Mouse (Mus musculus): ENCODE results near the gene Flrt1. TPM values are rescaled to one million over a fixed set of nuclear protein-coding genes. Genes with fewer than 3 reads are reported as not detected.
"Not testable (repeated sequence)": the region's sequence is repeated elsewhere in the genome, so short reads cannot be mapped to it uniquely, and the experiment has no call there.

Gene Flrt1
- polyA plus RNA-seq, 1 experiment from 2014 or later: 0.17 TPM

DNA sequence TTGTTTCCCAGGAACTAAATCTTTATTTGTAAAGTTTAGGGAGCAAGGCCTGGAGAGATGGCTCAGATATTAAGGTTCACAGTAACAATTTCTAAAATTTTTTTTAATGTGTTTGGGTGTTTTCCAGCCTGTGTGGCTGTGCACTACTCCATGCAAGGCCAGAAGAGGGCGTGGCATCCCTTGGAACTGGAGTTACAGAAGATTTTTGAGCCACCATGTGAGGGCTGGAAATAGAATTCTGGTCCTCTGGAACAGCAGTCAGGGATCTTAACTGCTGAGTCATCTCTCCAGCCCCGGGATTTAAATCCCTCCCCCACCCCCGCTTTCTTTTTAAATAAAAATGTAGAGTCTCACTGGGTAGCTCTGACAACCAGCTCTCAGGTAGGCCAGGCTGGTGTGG is 50.4 kb downstream of the Flrt1 start:
- DNase-seq (no peak), ATAC-seq (ENCODE audit: low read depth) (no peak)
- Histone ChIP-seq H3K27ac (no peak overlapping the region), H3K4me3 (replicated peaks) (no peak overlapping the region), H3K36me3 (no peaks in the 10 kb centered on the region), H3K27me3 (no peaks in the 10 kb centered on the region), H3K9ac (no peak overlapping the region), H3K4me2 (no peak overlapping the region; the same call in 1 of the 2 replicates), H3K4me1 (replicated peaks) (peaks cover 39% of the 10 kb centered on the region), H3K9me3 (replicated peaks) (no peaks in the 10 kb centered on the region)
- WGBS (ENCODE audit: insufficient replicate concordance): 38% methylated on average over 3 of the region's 3 CpGs

DNA sequence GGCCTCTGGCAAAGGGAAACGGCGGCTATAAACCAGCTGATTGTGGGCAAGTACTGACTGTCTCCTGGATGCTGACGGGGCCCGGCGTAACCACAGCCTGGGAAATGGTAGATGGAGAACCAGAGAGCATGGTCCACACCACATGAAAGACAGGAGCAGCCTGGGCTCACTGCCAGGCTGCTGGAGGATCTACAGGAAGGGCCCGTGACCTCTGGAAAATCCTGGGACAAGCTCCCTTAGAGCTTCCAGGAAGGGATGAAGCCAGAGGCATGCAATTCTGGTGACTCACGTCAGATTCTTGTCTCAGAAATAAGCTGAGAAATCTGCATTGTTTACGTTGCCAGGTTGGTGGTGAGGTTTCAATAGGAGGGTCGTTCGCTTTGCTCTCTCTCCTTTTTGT is 50.8 kb downstream of the Flrt1 start:
- DNase-seq (no peak), ATAC-seq (ENCODE audit: low read depth) (no peak)
- 63% methylated on average over 10 of the region's 10 CpGs for WGBS (ENCODE audit: insufficient replicate concordance)

DNA sequence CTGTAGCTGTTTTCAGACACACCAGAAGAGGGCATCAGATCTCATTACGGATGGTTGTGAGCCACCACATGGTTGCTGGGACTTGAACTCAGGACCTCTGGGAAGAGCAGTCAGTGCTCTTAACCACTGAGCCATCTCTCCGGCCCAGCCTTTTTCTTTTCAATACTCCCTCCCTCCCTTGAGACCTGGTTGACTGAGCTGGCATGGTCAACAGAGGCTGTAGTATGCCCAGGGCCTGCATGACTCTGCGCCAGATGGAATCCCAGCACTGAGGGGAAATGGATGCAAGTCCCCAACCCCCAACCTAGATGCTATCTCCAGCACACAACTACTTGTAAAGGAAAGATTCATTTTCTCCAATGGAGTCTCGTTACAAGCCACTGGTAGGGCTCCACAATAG is 52.1 kb downstream of the Flrt1 start:
- ATAC-seq (ENCODE audit: low read depth); H3K27ac ChIP-seq: not testable (repeated sequence)

More for the DNA sequence above, 50.8 kb downstream of the Flrt1 start:
- H3K4me2 ChIP-seq: no peak overlapping the region
- H3K9me3 ChIP-seq (replicated peaks): no peaks in the 10 kb centered on the region
- H3K27ac ChIP-seq: no peak overlapping the region
- H3K9ac ChIP-seq: no peak overlapping the region
- no peaks in the 10 kb centered on the region for H3K36me3 ChIP-seq
- no peak overlapping the region for H3K4me3 ChIP-seq (replicated peaks)
- peaks cover 39% of the 10 kb centered on the region for H3K4me1 ChIP-seq (replicated peaks)
- no peaks in the 10 kb centered on the region for H3K27me3 ChIP-seq

DNA sequence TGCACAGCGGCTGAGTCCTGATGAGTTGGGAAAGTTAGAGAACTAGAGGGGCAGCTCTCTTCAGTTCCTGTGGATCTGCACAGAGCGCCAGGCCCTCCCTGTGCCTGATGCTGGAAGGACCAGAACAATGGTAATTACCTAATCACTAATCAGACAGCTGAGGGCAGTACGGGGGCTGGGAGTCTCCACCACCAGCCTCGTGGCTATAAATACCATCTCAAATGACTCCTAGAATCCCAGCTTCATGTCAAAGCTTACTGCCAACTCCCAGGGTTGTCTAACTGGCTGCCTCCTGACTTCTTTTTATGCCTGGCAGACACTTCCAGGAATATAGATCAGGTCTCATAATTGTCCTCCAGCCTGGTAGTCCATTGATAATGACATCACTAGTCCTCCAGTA is 60.8 kb downstream of the Flrt1 start:
- no peak overlapping the region for H3K27ac ChIP-seq

More for the DNA sequence above, 52.1 kb downstream of the Flrt1 start:
- DNase-seq; H3K4me2 ChIP-seq; H3K27me3 ChIP-seq; H3K9ac ChIP-seq; H3K4me3 ChIP-seq (replicated peaks); H3K9me3 ChIP-seq (replicated peaks); H3K36me3 ChIP-seq: not testable (repeated sequence)
- 66% methylated on average over 4 of the region's 4 CpGs for WGBS (ENCODE audit: insufficient replicate concordance)
- peaks cover 38% of the 10 kb centered on the region for H3K4me1 ChIP-seq (replicated peaks)

DNA sequence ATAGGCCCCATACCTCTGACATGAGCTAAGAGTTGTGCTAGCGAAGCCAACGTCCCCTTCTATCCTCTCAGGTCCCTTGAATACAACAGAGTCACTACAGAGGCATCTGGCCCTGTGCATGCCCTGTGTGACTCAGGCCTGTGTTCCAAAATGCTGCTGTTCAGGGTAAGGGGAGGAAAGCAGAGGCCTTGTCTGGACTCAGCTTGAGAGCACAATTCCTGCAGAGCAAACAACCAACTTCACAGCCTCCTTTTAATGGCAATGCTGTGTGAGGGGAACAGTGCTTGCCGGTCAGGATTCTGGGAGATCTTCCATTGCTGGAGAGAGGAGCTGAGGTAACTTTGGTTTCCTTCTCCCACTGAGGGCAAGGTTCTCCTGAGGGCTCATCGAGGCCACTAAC is 61.2 kb downstream of the Flrt1 start:
- DNase-seq (no peak), ATAC-seq (ENCODE audit: low read depth) (no peak)
- Histone ChIP-seq H3K4me1 (replicated peaks) (peaks cover 10% of the 10 kb centered on the region), H3K9ac (no peak overlapping the region), H3K36me3 (no peaks in the 10 kb centered on the region), H3K27me3 (no peaks in the 10 kb centered on the region), H3K4me3 (replicated peaks) (no peak overlapping the region), H3K4me2 (no peak overlapping the region), H3K9me3 (replicated peaks) (no peaks in the 10 kb centered on the region), H3K27ac (no peak overlapping the region)
- 73% methylated on average over 4 of the region's 4 CpGs for WGBS (ENCODE audit: insufficient replicate concordance)

More for the DNA sequence above, 60.8 kb downstream of the Flrt1 start:
- DNase-seq (no peak), ATAC-seq (ENCODE audit: low read depth) (no peak)
- Histone ChIP-seq H3K36me3 (no peaks in the 10 kb centered on the region), H3K27me3 (no peaks in the 10 kb centered on the region), H3K4me1 (replicated peaks) (peaks cover 10% of the 10 kb centered on the region), H3K4me3 (replicated peaks) (no peak overlapping the region), H3K9me3 (replicated peaks) (no peaks in the 10 kb centered on the region), H3K9ac (no peak overlapping the region; the same call in 1 of the 2 replicates), H3K4me2 (no peak overlapping the region)
- 58% methylated on average over 4 of the region's 4 CpGs for WGBS (ENCODE audit: insufficient replicate concordance)

Other genes with a start within 250 kb of the Flrt1 start
- 1.9 and 3.1 TPM in 2 replicates for gene Ccdc88b, start 247.5 kb downstream of the Flrt1 start, polyA plus RNA-seq (2015; fragmentation: Nextera tagmentation; extraction: Ambion mirVana)
- 103 and 106 TPM in 2 replicates for gene Trmt112, start 196.0 kb downstream of the Flrt1 start, polyA plus RNA-seq (2015; fragmentation: Nextera tagmentation; extraction: Ambion mirVana)
- gene Prdx5, start 195.6 kb downstream of the Flrt1 start, polyA plus RNA-seq (2015; fragmentation: Nextera tagmentation; extraction: Ambion mirVana): 97.7 and 101 TPM in 2 replicates
- gene Esrra, start 183.9 kb downstream of the Flrt1 start, polyA plus RNA-seq (2015; fragmentation: Nextera tagmentation; extraction: Ambion mirVana): 4.4 and 4.8 TPM in 2 replicates
- gene Catsperz, start 180.3 kb downstream of the Flrt1 start, polyA plus RNA-seq (2015; fragmentation: Nextera tagmentation; extraction: Ambion mirVana): 0.51 and 0.73 TPM in 2 replicates
- 0.06 TPM in 1 of 2 replicates, not detected in the other for gene Kcnk4, start 171.2 kb downstream of the Flrt1 start, polyA plus RNA-seq (2015; fragmentation: Nextera tagmentation; extraction: Ambion mirVana)
- 32.2 and 34.6 TPM in 2 replicates for gene Bad, start 163.9 kb downstream of the Flrt1 start, polyA plus RNA-seq (2015; fragmentation: Nextera tagmentation; extraction: Ambion mirVana)
- 6.4 and 7.3 TPM in 2 replicates for gene Gpr137, start 163.2 kb downstream of the Flrt1 start, polyA plus RNA-seq (2015; fragmentation: Nextera tagmentation; extraction: Ambion mirVana)
- gene Ppp1r14b, start 130.8 kb downstream of the Flrt1 start, polyA plus RNA-seq (2015; fragmentation: Nextera tagmentation; extraction: Ambion mirVana): 73.6 and 81.7 TPM in 2 replicates
- 5.6 and 6.3 TPM in 2 replicates for gene Plcb3, start 129.3 kb downstream of the Flrt1 start, polyA plus RNA-seq (2015; fragmentation: Nextera tagmentation; extraction: Ambion mirVana)
- 88.0 and 91.6 TPM in 2 replicates for gene Fkbp2, start 125.2 kb downstream of the Flrt1 start, polyA plus RNA-seq (2015; fragmentation: Nextera tagmentation; extraction: Ambion mirVana)
- 13.7 and 16.0 TPM in 2 replicates for gene Vegfb, start 118.1 kb downstream of the Flrt1 start, polyA plus RNA-seq (2015; fragmentation: Nextera tagmentation; extraction: Ambion mirVana)
- 9.8 and 11.8 TPM in 2 replicates for gene Dnajc4, start 113.2 kb downstream of the Flrt1 start, polyA plus RNA-seq (2015; fragmentation: Nextera tagmentation; extraction: Ambion mirVana)
- 10.7 and 11.1 TPM in 2 replicates for gene Nudt22, start 109.6 kb downstream of the Flrt1 start, polyA plus RNA-seq (2015; fragmentation: Nextera tagmentation; extraction: Ambion mirVana)
- 2.1 and 2.3 TPM in 2 replicates for gene Trpt1, start 109.6 kb downstream of the Flrt1 start, polyA plus RNA-seq (2015; fragmentation: Nextera tagmentation; extraction: Ambion mirVana)
- 106 and 107 TPM in 2 replicates for gene Fermt3, start 86.3 kb downstream of the Flrt1 start, polyA plus RNA-seq (2015; fragmentation: Nextera tagmentation; extraction: Ambion mirVana)
- gene Stip1, start 65.8 kb downstream of the Flrt1 start, polyA plus RNA-seq (2015; fragmentation: Nextera tagmentation; extraction: Ambion mirVana): 158 and 201 TPM in 2 replicates
- 3.0 and 3.8 TPM in 2 replicates for gene Macrod1, start 48.9 kb downstream of the Flrt1 start, polyA plus RNA-seq (2015; fragmentation: Nextera tagmentation; extraction: Ambion mirVana)
- 68.9 and 69.3 TPM in 2 replicates for gene Otub1, start 100.6 kb upstream of the Flrt1 start, polyA plus RNA-seq (2015; fragmentation: Nextera tagmentation; extraction: Ambion mirVana)
- gene Cox8a, start 111.9 kb upstream of the Flrt1 start, polyA plus RNA-seq (2015; fragmentation: Nextera tagmentation; extraction: Ambion mirVana): 734 and 757 TPM in 2 replicates
- gene Naa40, start 135.5 kb upstream of the Flrt1 start, polyA plus RNA-seq (2015; fragmentation: Nextera tagmentation; extraction: Ambion mirVana): 28.8 and 36.9 TPM in 2 replicates
- gene Rcor2, start 161.6 kb upstream of the Flrt1 start, polyA plus RNA-seq (2015; fragmentation: Nextera tagmentation; extraction: Ambion mirVana): 1.4 and 1.8 TPM in 2 replicates
- 17.7 and 21.0 TPM in 2 replicates for gene Mark2, start 236.1 kb upstream of the Flrt1 start, polyA plus RNA-seq (2015; fragmentation: Nextera tagmentation; extraction: Ambion mirVana)